ENCODE assay signal across 8 mouse cellular contexts in the genomic region with DNA sequence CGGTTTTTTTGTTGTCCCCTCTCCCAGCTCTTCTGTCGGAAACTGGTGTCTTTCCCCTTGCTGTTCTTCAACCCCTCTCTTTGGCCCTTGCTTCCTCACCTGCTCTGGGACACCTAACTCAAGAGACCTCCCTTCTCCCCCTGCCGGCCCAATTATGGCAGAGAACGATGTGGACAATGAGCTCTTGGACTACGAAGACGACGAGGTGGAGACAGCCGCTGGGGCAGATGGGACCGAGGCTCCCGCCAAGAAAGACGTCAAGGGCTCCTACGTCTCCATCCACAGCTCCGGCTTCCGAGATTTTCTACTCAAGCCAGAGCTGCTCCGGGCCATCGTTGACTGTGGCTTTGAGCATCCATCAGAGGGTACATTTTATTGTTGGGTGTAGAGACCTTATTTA. TPM values are rescaled to one million over a fixed set of nuclear protein-coding genes. Genes with fewer than 3 reads are reported as not detected.
DNase-seq lines count a peak whose midpoint lies in the region; ATAC-seq and TF ChIP-seq lines count a peak whose summit lies in the region.

No protein-coding gene starts in this region.

- H3K9ac ChIP-seq in heart, embryonic 11.5 days (ENCODE audit: low read depth, low read length): peak overlapping the region; percentile 94
- peak overlapping the region; percentile 91 for H3K9ac ChIP-seq in kidney, embryonic 15.5 days
- peak overlapping the region; percentile 99 for H3K9ac ChIP-seq in lung, postnatal 0 days (replicated peaks; ENCODE audit: low read depth)

- H3K9me3 ChIP-seq in heart, embryonic 11.5 days (replicated peaks; ENCODE audit: control insufficient read depth, low read length): no peaks in the 10 kb centered on the region
- H3K9me3 ChIP-seq in kidney, embryonic 15.5 days (replicated peaks): no peaks in the 10 kb centered on the region
- no peaks in the 10 kb centered on the region for H3K9me3 ChIP-seq in lung, postnatal 0 days (ENCODE audit: low read length)

- H3K27ac ChIP-seq in thymus, adult 2 months (ENCODE audit: control insufficient read depth, insufficient read depth, low read length): peak overlapping the region; percentile 87; the same call in 1 of the 2 replicates
- peak overlapping the region; percentile 99 for H3K27ac ChIP-seq in heart, embryonic 11.5 days (ENCODE audit: low read depth, low read length)
- peak overlapping the region; percentile 98 for H3K27ac ChIP-seq in kidney, embryonic 15.5 days
- peak overlapping the region; percentile 100 for H3K27ac ChIP-seq in lung, postnatal 0 days (ENCODE audit: low read length)

- H3K4me2 ChIP-seq in heart, embryonic 11.5 days: peak overlapping the region; percentile 96
- H3K4me2 ChIP-seq in kidney, embryonic 15.5 days: peak overlapping the region; percentile 86
- H3K4me2 ChIP-seq in lung, postnatal 0 days (replicated peaks; ENCODE audit: low read depth, low read length): peak overlapping the region; percentile 81

- 3% methylated on average over 16 of the region's 16 CpGs for WGBS in thymus, adult 2 months
- WGBS in heart, embryonic 11.5 days (ENCODE audit: insufficient replicate concordance): 7% methylated on average over 16 of the region's 16 CpGs
- WGBS in kidney, embryonic 15.5 days: under 1% methylated on average over 16 of the region's 16 CpGs
- WGBS in lung, postnatal 0 days: 2% methylated on average over 16 of the region's 16 CpGs

- H3K4me1 ChIP-seq in thymus, adult 2 months (replicated peaks; ENCODE audit: control insufficient read depth, insufficient read depth, low read length): peaks cover 35% of the 10 kb centered on the region
- H3K4me1 ChIP-seq in heart, embryonic 11.5 days (ENCODE audit: control insufficient read depth, insufficient read depth, low read length): peaks cover 34% of the 10 kb centered on the region
- peaks cover 58% of the 10 kb centered on the region for H3K4me1 ChIP-seq in kidney, embryonic 15.5 days
- peaks cover 21% of the 10 kb centered on the region for H3K4me1 ChIP-seq in lung, postnatal 0 days (ENCODE audit: insufficient read depth, low read depth, low read length)

- no peak for TF ChIP-seq CTCF in thymus, adult 2 months (IDR thresholded peaks at IDR 0.05; ENCODE audit: borderline replicate concordance, control insufficient read depth, extremely low read depth, insufficient read depth, low read length, poor library complexity)
- peak; percentile 40 for TF ChIP-seq CTCF in lung, postnatal 0 days (IDR thresholded peaks at IDR 0.05)

- no peak for DNase-seq in thymus, adult 2 months
- no peak for DNase-seq in thymus, adult 18-20 months
- DNase-seq in cerebellum, postnatal 36 days: peak; percentile 66 to 68
- peak; percentile 63 for DNase-seq in lung, postnatal 0 days (ENCODE audit: low spot score)
- peak; percentile 64 for DNase-seq in right cerebral cortex, postnatal 25 days

- H3K36me3 ChIP-seq in thymus, adult 2 months (ENCODE audit: control insufficient read depth, insufficient read depth, low read length): peaks cover 50% of the 10 kb centered on the region
- peaks cover 42% of the 10 kb centered on the region for H3K36me3 ChIP-seq in heart, embryonic 11.5 days (ENCODE audit: control insufficient read depth, insufficient read depth, low read length)
- H3K36me3 ChIP-seq in kidney, embryonic 15.5 days: peaks cover 50% of the 10 kb centered on the region
- H3K36me3 ChIP-seq in lung, postnatal 0 days (ENCODE audit: insufficient read depth, low read length): peaks cover 29% of the 10 kb centered on the region; the same call in 1 of the 2 replicates

- peak overlapping the region; percentile 70 for H3K4me3 ChIP-seq in thymus, adult 2 months (ENCODE audit: control insufficient read depth, insufficient read depth, low read length)
- H3K4me3 ChIP-seq in heart, embryonic 11.5 days (ENCODE audit: low read depth, low read length): peak overlapping the region; percentile 70
- peak overlapping the region; percentile 71 for H3K4me3 ChIP-seq in kidney, embryonic 15.5 days (replicated peaks)
- H3K4me3 ChIP-seq in lung, postnatal 0 days (ENCODE audit: low read depth, low read length): peak overlapping the region; percentile 91

- no peak for ATAC-seq in heart, embryonic 11.5 days (replicated peaks; ENCODE audit: insufficient number of reproducible peaks, low FRiP score, low TSS enrichment)
- ATAC-seq in kidney, embryonic 15.5 days (replicated peaks; ENCODE audit: low FRiP score): no peak
- ATAC-seq in lung, postnatal 0 days: no peak
- no peak for ATAC-seq in activated CD4-positive, CD25-positive, alpha-beta regulatory T cell, adult 4 months

- TF ChIP-seq EP300 in lung, postnatal 0 days (IDR thresholded peaks at IDR 0.05): no peak

- no peaks in the 10 kb centered on the region for H3K27me3 ChIP-seq in thymus, adult 2 months (ENCODE audit: control insufficient read depth, insufficient read depth, low read length)
- H3K27me3 ChIP-seq in heart, embryonic 11.5 days (ENCODE audit: control insufficient read depth, insufficient read depth, low read length): no peaks in the 10 kb centered on the region
- no peaks in the 10 kb centered on the region for H3K27me3 ChIP-seq in kidney, embryonic 15.5 days
- H3K27me3 ChIP-seq in lung, postnatal 0 days (replicated peaks; ENCODE audit: insufficient read depth, low read length): no peaks in the 10 kb centered on the region

- TF ChIP-seq POLR2A in thymus, adult 2 months (IDR thresholded peaks at IDR 0.05; ENCODE audit: control insufficient read depth, extremely low read depth, insufficient read depth, low read length, poor library complexity): no peak

RNA-seq across cellular contexts. Expression of a gene that starts 1.5 kb away (rescaled TPM):
- 778 and 831 TPM in 2 replicates for polyA plus RNA-seq in thymus, adult 2 months (2012; rRNA removed)
- 317 and 318 TPM in 2 replicates for polyA plus RNA-seq in heart, embryonic 11.5 days (2014; fragmentation: Nextera tagmentation; extraction: Ambion mirVana)
- polyA plus RNA-seq in kidney, embryonic 15.5 days (2015; fragmentation: Nextera tagmentation; extraction: Ambion mirVana): 531 and 538 TPM in 2 replicates
- polyA plus RNA-seq in lung, postnatal 0 days (2015; fragmentation: Nextera tagmentation; extraction: Ambion mirVana): 161 and 170 TPM in 2 replicates
- polyA plus RNA-seq in activated CD4-positive, CD25-positive, alpha-beta regulatory T cell, adult 4 months (2017; shearing (Covaris generic)): 100 to 1,000 TPM; 200 to 247 TPM

RNA-seq across cellular contexts. Expression of a gene that starts 7.5 kb away (rescaled TPM):
- polyA plus RNA-seq in thymus, adult 2 months (2012; rRNA removed): 34.2 and 41.3 TPM in 2 replicates
- polyA plus RNA-seq in heart, embryonic 11.5 days (2014; fragmentation: Nextera tagmentation; extraction: Ambion mirVana): 2.3 and 4.9 TPM in 2 replicates
- polyA plus RNA-seq in kidney, embryonic 15.5 days (2015; fragmentation: Nextera tagmentation; extraction: Ambion mirVana): 11.3 and 12.4 TPM in 2 replicates
- polyA plus RNA-seq in lung, postnatal 0 days (2015; fragmentation: Nextera tagmentation; extraction: Ambion mirVana): 11.2 and 12.2 TPM in 2 replicates
- polyA plus RNA-seq in activated CD4-positive, CD25-positive, alpha-beta regulatory T cell, adult 4 months (2017; shearing (Covaris generic)): 1 to 10 TPM; 3.4 to 4.4 TPM

RNA-seq across cellular contexts. Expression of a gene that starts 9.6 kb away (rescaled TPM):
- 7.9 TPM in 2 replicates for polyA plus RNA-seq in thymus, adult 2 months (2012; rRNA removed)
- polyA plus RNA-seq in heart, embryonic 11.5 days (2014; fragmentation: Nextera tagmentation; extraction: Ambion mirVana): 9.3 and 10.1 TPM in 2 replicates
- 6.2 and 6.4 TPM in 2 replicates for polyA plus RNA-seq in kidney, embryonic 15.5 days (2015; fragmentation: Nextera tagmentation; extraction: Ambion mirVana)
- 4.7 and 6.1 TPM in 2 replicates for polyA plus RNA-seq in lung, postnatal 0 days (2015; fragmentation: Nextera tagmentation; extraction: Ambion mirVana)
- 1 to 10 TPM; 2.3 to 4.0 TPM for polyA plus RNA-seq in activated CD4-positive, CD25-positive, alpha-beta regulatory T cell, adult 4 months (2017; shearing (Covaris generic))

RNA-seq across cellular contexts. Expression of a gene that starts 19.4 kb away (rescaled TPM):
- polyA plus RNA-seq in thymus, adult 2 months (2012; rRNA removed): 873 and 1,061 TPM in 2 replicates
- polyA plus RNA-seq in heart, embryonic 11.5 days (2014; fragmentation: Nextera tagmentation; extraction: Ambion mirVana): 21.0 and 29.1 TPM in 2 replicates
- 64.5 and 66.1 TPM in 2 replicates for polyA plus RNA-seq in kidney, embryonic 15.5 days (2015; fragmentation: Nextera tagmentation; extraction: Ambion mirVana)
- polyA plus RNA-seq in lung, postnatal 0 days (2015; fragmentation: Nextera tagmentation; extraction: Ambion mirVana): 530 and 579 TPM in 2 replicates
- polyA plus RNA-seq in activated CD4-positive, CD25-positive, alpha-beta regulatory T cell, adult 4 months (2017; shearing (Covaris generic)): 1,000 to 10,000 TPM; 3,460 to 4,099 TPM

RNA-seq across cellular contexts. Expression of a gene that starts 22.5 kb away (rescaled TPM):
- 0.29 TPM in 1 of 2 replicates, not detected in the other for polyA plus RNA-seq in thymus, adult 2 months (2012; rRNA removed)
- 0.44 TPM in 1 of 2 replicates, not detected in the other for polyA plus RNA-seq in heart, embryonic 11.5 days (2014; fragmentation: Nextera tagmentation; extraction: Ambion mirVana)
- polyA plus RNA-seq in kidney, embryonic 15.5 days (2015; fragmentation: Nextera tagmentation; extraction: Ambion mirVana): 0.65 and 0.69 TPM in 2 replicates
- 0.60 TPM in 1 of 2 replicates, not detected in the other for polyA plus RNA-seq in lung, postnatal 0 days (2015; fragmentation: Nextera tagmentation; extraction: Ambion mirVana)
- 1 to 10 TPM in 1 of 2 experiments, not detected in 1; 1.8 TPM for polyA plus RNA-seq in activated CD4-positive, CD25-positive, alpha-beta regulatory T cell, adult 4 months (2017; shearing (Covaris generic))

Comparison
In these comparisons a context has a peak if more than half of its experiments do, and no peak if none do; other contexts are left out.
1. DNase-seq: peak in cerebellum, postnatal 36 days (2 of 2), lung, postnatal 0 days (single experiment) and right cerebral cortex, postnatal 25 days (single experiment); none in thymus, adult 2 months (single experiment) and thymus, adult 18-20 months (0 of 2).
2. Peak in every context shown above with its lines, with median percentiles within 50 percentile points of each other: H3K27ac ChIP-seq, H3K4me3 ChIP-seq, H3K4me2 ChIP-seq and H3K9ac ChIP-seq.